Mouse (Mus musculus) heart, embryonic 11.5 days (tissue): ENCODE results near the gene Pnma1. TPM values are rescaled to one million over a fixed set of nuclear protein-coding genes. Genes with fewer than 3 reads are reported as not detected.

Experiments
- ATAC-seq: fragments of 200-750 bp; cut with Nextera tagmentation; replicated peaks from 2 replicates; pipeline ENCODE4 v1.8.0; 2017; ENCODE audit warnings: moderate library complexity; ENCODE audit not compliant: insufficient number of reproducible peaks, low FRiP score, low TSS enrichment
- H3K27ac ChIP-seq: fragments of 300-500 bp; sonication (generic); 2 replicates; pipeline ENCODE4 v1.5.1; 2014; ENCODE audit warnings: mild to moderate bottlenecking, low read depth, low read length
- H3K27me3 ChIP-seq: fragments of 300-500 bp; sonication (generic); 2 replicates; pipeline ENCODE4 v1.6.1; 2014; ENCODE audit warnings: mild to moderate bottlenecking, low read length, mixed read lengths; ENCODE audit not compliant: control insufficient read depth, insufficient read depth
- H3K36me3 ChIP-seq: fragments of 300-500 bp; sonication (generic); 2 replicates; pipeline ENCODE4 v1.6.1; 2014; ENCODE audit warnings: mild to moderate bottlenecking, low read length, moderate library complexity, mixed read lengths; ENCODE audit not compliant: control insufficient read depth, insufficient read depth
- H3K4me1 ChIP-seq: fragments of 300-500 bp; sonication (generic); 2 replicates; pipeline ENCODE4 v1.6.1; 2014; ENCODE audit warnings: low read length; ENCODE audit not compliant: control insufficient read depth, insufficient read depth
- H3K4me2 ChIP-seq: fragments of 300-500 bp; sonication (generic); 2 replicates; pipeline ENCODE4 v1.6.1; 2014; ENCODE audit warnings: mild to moderate bottlenecking, moderate library complexity
- H3K4me3 ChIP-seq: fragments of 300-500 bp; sonication (generic); 2 replicates; pipeline ENCODE4 v1.5.1; 2014; ENCODE audit warnings: low read depth, low read length
- H3K9ac ChIP-seq: fragments of 300-500 bp; sonication (generic); 2 replicates; pipeline ENCODE4 v1.6.1; 2014; ENCODE audit warnings: mild to moderate bottlenecking, low read depth, low read length, moderate library complexity
- H3K9me3 ChIP-seq: fragments of 300-500 bp; sonication (generic); replicated peaks from 2 replicates; pipeline ENCODE4 v1.6.1; 2016; ENCODE audit warnings: low read length; ENCODE audit not compliant: control insufficient read depth
- WGBS: fragments of 180-500 bp; shearing (Covaris S2); extraction: QIAGEN DNeasy Blood & Tissue Kit; methylation state at CpG from one replicate; pipeline ENCODE4 v1.1.7; 2014; ENCODE audit not compliant: insufficient replicate concordance; 5-methylcytosine and 5-hydroxymethylcytosine counted together
- polyA plus RNA-seq: library from polyadenylated mRNA; unstranded; fragments of >200 nt; fragmentation: Nextera tagmentation; extraction: Ambion mirVana; gene quantifications from 2 replicates; pipeline ENCODE4 v1.2.1, GENCODE M21; 2014

Gene Pnma1
- polyA plus RNA-seq, 1 experiment from 2014 or later = 0.50 TPM

DNA sequence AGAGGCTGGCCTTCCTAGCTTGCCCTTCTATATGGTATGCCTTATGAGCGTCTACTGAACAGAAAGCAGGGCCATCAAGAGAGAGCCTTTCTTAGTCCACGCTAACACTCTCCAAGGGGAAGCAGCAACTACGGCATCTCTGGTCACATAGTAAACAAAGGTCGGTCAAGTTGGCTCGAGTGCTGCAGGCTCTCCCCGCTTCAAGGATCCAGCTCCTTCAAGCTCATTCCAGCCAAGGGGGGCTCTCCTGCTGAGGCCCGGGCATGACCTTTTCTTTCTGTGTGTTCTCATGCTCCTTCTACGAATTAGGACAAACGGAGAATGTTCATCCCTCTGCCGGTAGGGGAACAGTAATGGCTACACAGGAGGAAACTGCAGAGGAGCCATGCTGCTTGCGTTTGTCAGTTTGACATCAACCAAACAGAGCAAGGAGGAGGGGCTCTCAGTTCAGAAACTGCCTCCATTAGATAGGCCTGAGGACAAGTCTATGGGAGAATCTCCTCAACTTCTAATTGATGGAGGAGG, 15.4 kb upstream of the Pnma1 start:
- Histone ChIP-seq H3K4me3 (no peak overlapping the region), H3K9me3 (no peaks in the 10 kb centered on the region), H3K27ac (no peak overlapping the region), H3K4me2 (no peak overlapping the region), H3K27me3 (no peaks in the 10 kb centered on the region), H3K36me3 (peaks cover 22% of the 10 kb centered on the region), H3K9ac (no peak overlapping the region), H3K4me1 (peaks cover 17% of the 10 kb centered on the region)
- ATAC-seq = no peak
- 80% methylated on average over 11 of the region's 11 CpGs for WGBS

DNA sequence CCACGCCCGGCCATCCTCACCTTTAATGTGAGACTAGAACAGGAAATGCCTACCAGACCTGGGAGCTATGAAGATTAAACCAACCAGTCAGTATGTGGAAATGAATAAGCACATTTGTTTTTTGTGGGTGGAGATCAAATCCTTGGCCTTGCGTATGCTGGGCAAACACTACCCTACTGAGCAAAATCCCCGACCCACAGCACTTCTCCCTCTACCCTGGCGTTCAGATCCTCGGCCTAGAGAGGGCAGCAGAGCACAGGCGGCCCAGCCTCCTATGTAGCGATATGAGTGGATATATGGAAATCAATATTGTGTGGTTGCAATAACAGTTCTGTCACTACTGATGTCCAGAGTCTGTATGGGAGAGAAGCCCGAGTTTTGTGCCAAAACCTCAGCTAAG, 14.8 kb upstream of the Pnma1 start:
- Histone ChIP-seq H3K36me3 (peaks cover 24% of the 10 kb centered on the region), H3K27ac (no peak overlapping the region), H3K4me3 (no peak overlapping the region), H3K27me3 (no peaks in the 10 kb centered on the region), H3K9ac (no peak overlapping the region), H3K4me1 (peaks cover 17% of the 10 kb centered on the region), H3K9me3 (no peaks in the 10 kb centered on the region), H3K4me2 (no peak overlapping the region)
- no peak for ATAC-seq
- 87% methylated on average over 9 of the region's 9 CpGs for WGBS

DNA sequence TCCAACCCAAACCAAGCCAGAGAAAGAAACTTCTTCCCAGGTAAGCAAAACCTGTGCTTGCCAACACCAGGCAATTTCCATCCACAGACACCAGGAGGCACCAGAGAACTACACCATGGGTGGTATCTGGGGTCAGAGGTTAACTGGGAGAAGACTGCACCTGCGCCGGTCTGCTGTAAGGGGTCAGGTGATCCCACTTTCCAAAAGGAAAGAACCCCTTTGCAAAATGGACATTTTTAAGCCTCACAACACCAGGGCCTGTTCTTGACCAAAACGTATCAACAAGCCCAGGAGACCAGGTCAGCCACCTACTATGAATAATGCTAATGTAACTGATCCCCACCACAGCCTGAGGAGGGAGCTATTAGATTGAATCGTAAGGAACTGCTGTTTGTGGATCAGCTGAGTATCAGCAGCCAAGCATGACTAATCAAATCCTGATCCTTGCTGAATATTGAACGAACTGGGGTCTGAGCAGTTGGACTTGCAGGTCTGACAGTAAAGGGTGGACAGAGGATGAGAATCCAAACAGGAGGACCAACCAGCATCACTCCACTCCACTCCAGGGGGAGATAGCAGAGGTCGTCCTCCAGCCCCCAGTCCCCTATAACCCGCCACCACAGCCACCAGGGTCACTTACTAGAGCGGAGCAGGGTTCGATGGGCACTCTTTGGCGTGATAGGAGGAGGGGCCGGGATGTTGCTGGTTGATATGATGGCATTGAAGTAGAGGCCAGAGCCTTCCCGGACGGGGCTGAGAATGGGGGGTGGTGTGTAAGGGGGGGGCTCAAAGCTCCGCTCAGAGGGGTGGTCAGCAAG, 13.5 kb upstream of the Pnma1 start:
- no peak for ATAC-seq
- Histone ChIP-seq H3K4me3 (no peak overlapping the region), H3K9ac (no peak overlapping the region), H3K9me3 (no peaks in the 10 kb centered on the region), H3K27ac (no peak overlapping the region), H3K4me1 (peaks cover 17% of the 10 kb centered on the region), H3K4me2 (no peak overlapping the region; the same call in 1 of the 2 replicates), H3K27me3 (no peaks in the 10 kb centered on the region), H3K36me3 (peaks cover 28% of the 10 kb centered on the region)
- WGBS = 82% methylated on average over 14 of the region's 14 CpGs

DNA sequence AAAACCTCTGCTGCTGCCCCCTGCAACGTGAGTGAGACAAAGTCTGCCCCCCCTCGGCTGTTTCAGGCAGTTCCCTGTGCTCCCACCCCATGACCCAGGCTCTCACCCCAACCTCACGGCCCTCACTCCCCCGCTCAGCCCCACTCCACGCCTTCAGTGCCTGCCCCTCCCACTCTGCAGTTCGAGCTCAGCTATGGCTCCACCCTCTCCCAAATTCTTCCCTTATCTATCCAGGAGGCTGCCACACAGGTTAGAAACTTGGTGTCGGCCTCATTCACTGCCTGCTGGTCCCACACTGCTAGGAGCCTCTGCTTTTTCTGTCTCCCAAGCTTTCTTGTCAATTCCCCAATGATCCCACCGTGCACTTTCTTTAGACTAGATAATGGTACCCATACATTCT, 12.8 kb upstream of the Pnma1 start:
- WGBS = 23% methylated on average over 8 of the region's 8 CpGs
- ATAC-seq = no peak; the same call in 1 of the 2 replicates
- H3K27me3 ChIP-seq = no peaks in the 10 kb centered on the region
- no peak overlapping the region for H3K9ac ChIP-seq
- peaks cover 35% of the 10 kb centered on the region for H3K36me3 ChIP-seq
- H3K4me3 ChIP-seq = no peak overlapping the region
- H3K9me3 ChIP-seq = no peaks in the 10 kb centered on the region
- H3K4me2 ChIP-seq = peak overlapping the region; percentile 2; the same call in 1 of the 2 replicates
- H3K27ac ChIP-seq = no peak overlapping the region
- peaks cover 12% of the 10 kb centered on the region; the same call in 1 of the 2 replicates for H3K4me1 ChIP-seq

DNA sequence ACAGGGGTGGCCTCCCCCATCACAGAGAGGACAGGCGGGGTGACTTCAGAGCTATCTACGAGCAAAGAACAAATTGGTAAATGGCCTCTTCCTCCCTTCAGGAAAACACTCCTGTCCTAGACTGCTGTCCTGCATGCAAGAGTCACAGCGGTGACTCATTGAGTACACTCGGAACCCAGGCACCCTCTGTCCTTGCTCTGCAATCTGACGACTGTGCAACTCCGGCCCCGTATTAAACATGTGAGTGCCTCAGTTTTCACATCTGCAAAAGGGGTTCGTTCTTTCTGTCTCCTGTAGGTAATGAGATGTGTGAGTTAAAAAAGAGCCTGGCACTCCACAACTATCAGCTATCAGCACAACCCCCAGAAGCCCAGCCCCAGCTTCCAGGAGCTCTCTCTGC, 12.2 kb upstream of the Pnma1 start:
- H3K36me3 ChIP-seq = peaks cover 37% of the 10 kb centered on the region
- H3K9me3 ChIP-seq = no peaks in the 10 kb centered on the region
- no peak for ATAC-seq
- no peaks in the 10 kb centered on the region for H3K27me3 ChIP-seq
- no peak overlapping the region for H3K4me2 ChIP-seq
- H3K9ac ChIP-seq = no peak overlapping the region
- peaks cover 8% of the 10 kb centered on the region; the same call in 1 of the 2 replicates for H3K4me1 ChIP-seq
- H3K27ac ChIP-seq = no peak overlapping the region
- H3K4me3 ChIP-seq = no peak overlapping the region
- 91% methylated on average over 8 of the region's 8 CpGs for WGBS

DNA sequence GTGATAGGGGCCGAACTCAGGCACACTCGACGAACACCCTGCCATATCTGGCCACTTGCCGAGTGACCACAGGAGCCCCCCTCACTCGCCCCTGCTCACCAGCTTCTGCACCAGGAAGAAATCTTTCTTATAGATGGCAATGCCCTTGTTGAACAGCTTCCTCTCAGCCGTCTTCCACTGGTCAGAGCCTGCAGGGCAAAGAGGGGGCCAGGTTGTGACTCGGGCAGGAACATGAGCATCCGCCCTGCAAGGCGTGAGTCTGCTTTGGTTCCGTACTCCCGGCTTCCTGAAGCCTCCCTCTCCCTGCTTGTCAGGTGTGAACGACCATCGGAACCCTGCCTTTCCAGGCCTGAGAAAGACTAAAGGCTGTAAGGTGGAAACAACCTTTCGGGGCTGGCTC, 9.9 kb upstream of the Pnma1 start:
- Histone ChIP-seq H3K27ac (no peak overlapping the region), H3K4me2 (no peak overlapping the region), H3K27me3 (no peaks in the 10 kb centered on the region), H3K9me3 (no peaks in the 10 kb centered on the region), H3K36me3 (peaks cover 41% of the 10 kb centered on the region), H3K4me3 (no peak overlapping the region), H3K9ac (no peak overlapping the region), H3K4me1 (peaks cover 16% of the 10 kb centered on the region)
- 63% methylated on average over 14 of the region's 14 CpGs for WGBS
- no peak for ATAC-seq

DNA sequence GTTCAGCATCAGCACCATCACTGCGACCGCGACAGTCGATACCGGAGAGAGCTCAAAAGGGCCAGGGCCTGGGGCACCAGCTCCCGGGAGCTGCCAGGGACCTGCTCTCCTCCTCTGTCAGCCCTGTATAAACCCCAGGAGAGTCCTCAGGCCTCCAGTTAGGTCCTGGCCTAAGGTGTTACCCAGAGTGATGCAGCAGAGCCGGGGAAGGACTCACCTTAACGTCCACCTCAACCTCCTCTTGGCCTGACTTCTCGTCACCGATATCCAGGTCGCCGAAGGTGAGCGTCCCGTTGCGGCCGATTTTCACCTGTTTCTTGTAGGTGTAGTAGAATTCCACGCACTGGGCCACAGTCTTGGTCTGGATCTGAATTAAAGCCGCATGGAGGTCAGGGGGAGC, 7.9 kb upstream of the Pnma1 start:
- 97% methylated on average over 18 of the region's 18 CpGs for WGBS
- Histone ChIP-seq H3K9me3 (no peaks in the 10 kb centered on the region), H3K27ac (no peak overlapping the region), H3K9ac (no peak overlapping the region), H3K36me3 (peaks cover 40% of the 10 kb centered on the region), H3K4me3 (no peak overlapping the region), H3K27me3 (no peaks in the 10 kb centered on the region), H3K4me1 (peaks cover 30% of the 10 kb centered on the region), H3K4me2 (no peak overlapping the region)
- ATAC-seq = no peak

DNA sequence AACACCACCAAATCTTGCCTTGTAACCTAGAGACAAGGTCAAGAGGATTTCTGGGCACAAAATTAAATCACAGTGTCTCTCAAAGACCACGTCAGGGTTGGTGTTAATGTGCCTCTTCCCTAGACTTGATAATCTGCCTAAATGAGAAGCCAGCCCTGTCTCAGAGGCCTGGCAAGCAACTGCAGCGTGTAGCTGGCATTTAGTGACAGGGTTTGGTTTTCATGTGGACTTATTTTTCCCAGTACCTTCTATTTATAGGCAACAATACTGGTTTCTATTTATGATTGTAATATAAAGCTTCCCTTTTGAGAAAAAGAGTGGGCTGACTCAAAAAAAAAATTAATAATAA, 7.2 kb upstream of the Pnma1 start:
- no peak overlapping the region for H3K4me3 ChIP-seq
- H3K27ac ChIP-seq = no peak overlapping the region
- peaks cover 40% of the 10 kb centered on the region for H3K36me3 ChIP-seq
- peaks cover 34% of the 10 kb centered on the region for H3K4me1 ChIP-seq
- H3K4me2 ChIP-seq = no peak overlapping the region
- ATAC-seq = no peak
- 78% methylated on average over 2 of the region's 2 CpGs for WGBS
- no peaks in the 10 kb centered on the region for H3K9me3 ChIP-seq
- no peaks in the 10 kb centered on the region for H3K27me3 ChIP-seq
- H3K9ac ChIP-seq = no peak overlapping the region
